Mouse (Mus musculus) stomach, postnatal 0 days (tissue): ENCODE data around the gene Rbpms2. TPM values are rescaled to one million over a fixed set of nuclear protein-coding genes. Genes with fewer than 3 reads are reported as not detected.
"Not testable (repeated sequence)": the region's sequence is repeated elsewhere in the genome, so short reads cannot be mapped to it uniquely, and the experiment has no call there.

Source experiments
- ATAC-seq: fragments of 200-750 bp; cut with Nextera tagmentation; 2 replicates; pipeline ENCODE4 v1.8.0; 2017; ENCODE audit not compliant: low FRiP score, low TSS enrichment
- DNase-seq: peaks from one replicate; pipeline ENCODE4 v3.0.0-alpha.2; 2016; ENCODE audit warnings: low spot score
- H3K27ac ChIP-seq: fragments of 300-500 bp; sonication (generic); replicated peaks from 2 replicates; pipeline ENCODE4 v1.5.1; 2014; ENCODE audit warnings: mild to moderate bottlenecking, control low read depth
- H3K27me3 ChIP-seq: fragments of 300-500 bp; sonication (generic); 2 replicates; pipeline ENCODE4 v1.6.1; 2014; ENCODE audit warnings: low read length; ENCODE audit not compliant: control insufficient read depth, insufficient read depth
- H3K36me3 ChIP-seq: fragments of 300-500 bp; sonication (generic); 2 replicates; pipeline ENCODE4 v1.6.1; 2014; ENCODE audit warnings: low read length, mixed read lengths; ENCODE audit not compliant: control insufficient read depth, insufficient read depth
- H3K4me1 ChIP-seq: fragments of 300-500 bp; sonication (generic); replicated peaks from 2 replicates; pipeline ENCODE4 v1.6.1; 2014; ENCODE audit warnings: antibody characterized with exemption; ENCODE audit not compliant: control insufficient read depth, insufficient read depth
- H3K4me2 ChIP-seq: fragments of 300-500 bp; sonication (generic); replicated peaks from 2 replicates; pipeline ENCODE4 v1.6.1; 2014; ENCODE audit warnings: low read depth, mild to moderate bottlenecking, control low read depth, moderate library complexity
- H3K4me3 ChIP-seq: fragments of 300-500 bp; sonication (generic); 2 replicates; pipeline ENCODE4 v1.5.1; 2014; ENCODE audit warnings: low read depth, low read length, control low read depth
- H3K9ac ChIP-seq: fragments of 300-500 bp; sonication (generic); 2 replicates; pipeline ENCODE4 v1.6.1; 2014; ENCODE audit warnings: mild to moderate bottlenecking, low read length, control low read depth, mixed read lengths
- H3K9me3 ChIP-seq: fragments of 300-500 bp; sonication (generic); 2 replicates; pipeline ENCODE4 v1.6.1; 2016; ENCODE audit warnings: low read length; ENCODE audit not compliant: control insufficient read depth
- CTCF ChIP-seq: IDR thresholded peaks from 2 replicates; pipeline ENCODE4 v1.5.1; 2016; ENCODE audit warnings: antibody characterized with exemption, low read depth, mild to moderate bottlenecking, moderate library complexity
- EP300 ChIP-seq: optimal IDR thresholded peaks from 2 replicates; pipeline ENCODE3; 2016; ENCODE audit warnings: antibody characterized with exemption
- WGBS: fragments of 180-500 bp; shearing (Covaris S2); extraction: QIAGEN DNeasy Blood & Tissue Kit; methylation state at CpG from one replicate; pipeline ENCODE4 v1.1.7; 2014; 5-methylcytosine and 5-hydroxymethylcytosine counted together
- polyA plus RNA-seq: library from polyadenylated mRNA; unstranded; fragments of >200 nt; fragmentation: Nextera tagmentation; extraction: Ambion mirVana; gene quantifications from 2 replicates; pipeline ENCODE4 v1.2.1, GENCODE M21; 2015

Gene Rbpms2
- polyA plus RNA-seq, 1 experiment from 2014 or later = 19.9 TPM

DNA sequence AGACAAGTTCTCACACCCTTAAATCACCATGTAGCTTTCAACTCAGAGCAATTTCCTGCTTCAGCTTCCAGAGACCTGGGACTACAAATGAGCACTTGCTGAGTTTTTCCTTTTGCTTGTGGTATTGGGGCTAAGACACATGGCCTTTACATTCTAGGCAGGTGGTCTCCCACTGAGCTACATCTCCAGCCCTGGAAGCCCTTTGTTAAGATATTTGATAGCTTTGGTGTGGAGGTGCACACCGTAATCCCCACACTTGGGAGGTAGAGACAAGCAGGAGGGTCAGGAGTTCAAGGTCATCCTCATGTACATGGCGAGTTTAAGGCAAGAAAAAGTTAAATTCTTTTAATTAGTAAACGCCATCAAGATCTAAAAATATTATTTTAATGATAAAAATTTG, 52.7 kb downstream of the Rbpms2 start:
- peaks cover 12% of the 10 kb centered on the region; the same call in 1 of the 2 replicates for H3K4me1 ChIP-seq
- H3K27ac ChIP-seq = no peak overlapping the region
- ATAC-seq (no peak), DNase-seq (no peak)
- no peak overlapping the region for H3K9ac ChIP-seq
- H3K4me2 ChIP-seq = no peak overlapping the region
- no peak for TF ChIP-seq CTCF
- TF ChIP-seq EP300 = no peak
- H3K9me3 ChIP-seq = no peaks in the 10 kb centered on the region
- 83% methylated on average over 3 of the region's 3 CpGs for WGBS
- no peaks in the 10 kb centered on the region for H3K27me3 ChIP-seq
- no peaks in the 10 kb centered on the region; the same call in 1 of the 2 replicates for H3K36me3 ChIP-seq
- no peak overlapping the region for H3K4me3 ChIP-seq

DNA sequence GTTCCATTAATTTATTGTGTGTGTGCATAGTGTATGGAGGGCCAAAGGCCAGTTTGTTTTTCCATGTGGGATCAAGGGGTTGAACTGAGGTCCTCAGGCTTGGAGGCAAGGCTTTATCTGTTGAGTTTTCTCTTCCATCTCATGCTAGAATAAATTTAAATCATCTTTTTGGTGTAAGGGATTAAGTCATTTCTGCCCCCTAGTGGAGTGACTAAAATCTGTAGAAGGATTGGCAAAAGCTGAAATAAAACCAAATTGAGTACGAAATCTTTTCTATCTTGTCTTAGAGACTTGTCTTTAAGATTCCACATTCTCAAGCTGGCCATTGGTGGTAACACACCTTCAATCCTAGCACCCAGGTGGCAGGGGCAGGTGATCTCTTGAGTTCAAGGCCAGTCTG, 53.5 kb downstream of the Rbpms2 start:
- H3K9me3 ChIP-seq = no peaks in the 10 kb centered on the region
- DNase-seq (no peak), ATAC-seq (no peak)
- peaks cover 9% of the 10 kb centered on the region; the same call in 1 of the 2 replicates for H3K4me1 ChIP-seq
- H3K4me2 ChIP-seq = no peak overlapping the region
- peak; percentile 74 for TF ChIP-seq CTCF
- no peak for TF ChIP-seq EP300
- H3K4me3 ChIP-seq = no peak overlapping the region
- H3K9ac ChIP-seq = no peak overlapping the region
- 68% methylated on average over 1 of the region's 1 CpGs for WGBS
- H3K27ac ChIP-seq = no peak overlapping the region
- H3K27me3 ChIP-seq = no peaks in the 10 kb centered on the region
- H3K36me3 ChIP-seq = peaks cover under 1% of the 10 kb centered on the region

DNA sequence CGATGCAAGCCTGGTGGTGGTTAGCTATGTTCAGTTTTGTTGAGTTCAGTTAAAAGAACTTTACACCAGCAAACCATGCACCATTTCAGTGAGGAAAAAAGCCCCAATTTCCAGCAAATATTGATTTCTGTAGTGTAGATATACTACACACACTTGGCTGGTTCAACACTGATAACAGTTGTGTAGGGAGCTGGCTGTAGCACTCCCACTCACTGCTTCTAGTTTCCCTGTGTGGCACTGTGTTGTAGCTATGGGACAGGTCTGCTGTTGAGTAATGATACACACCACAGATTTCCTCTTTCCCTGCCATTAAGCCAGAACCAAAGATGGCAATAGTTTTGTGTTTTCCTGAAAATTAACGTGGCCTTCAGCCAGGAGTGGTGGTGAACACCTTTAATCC, 55.3 kb downstream of the Rbpms2 start:
- ATAC-seq (no peak), DNase-seq (no peak)
- WGBS = 85% methylated on average over 2 of the region's 2 CpGs
- Histone ChIP-seq H3K27me3 (no peaks in the 10 kb centered on the region), H3K4me2 (no peak overlapping the region), H3K9me3 (no peaks in the 10 kb centered on the region), H3K27ac (no peak overlapping the region), H3K4me3 (no peak overlapping the region), H3K36me3 (peaks cover 6% of the 10 kb centered on the region), H3K9ac (no peak overlapping the region), H3K4me1 (0 out of 2 replicates have a peak, but pooled peaks cover 3% of the 10 kb centered on the region)
- TF ChIP-seq CTCF = no peak
- TF ChIP-seq EP300 = no peak

DNA sequence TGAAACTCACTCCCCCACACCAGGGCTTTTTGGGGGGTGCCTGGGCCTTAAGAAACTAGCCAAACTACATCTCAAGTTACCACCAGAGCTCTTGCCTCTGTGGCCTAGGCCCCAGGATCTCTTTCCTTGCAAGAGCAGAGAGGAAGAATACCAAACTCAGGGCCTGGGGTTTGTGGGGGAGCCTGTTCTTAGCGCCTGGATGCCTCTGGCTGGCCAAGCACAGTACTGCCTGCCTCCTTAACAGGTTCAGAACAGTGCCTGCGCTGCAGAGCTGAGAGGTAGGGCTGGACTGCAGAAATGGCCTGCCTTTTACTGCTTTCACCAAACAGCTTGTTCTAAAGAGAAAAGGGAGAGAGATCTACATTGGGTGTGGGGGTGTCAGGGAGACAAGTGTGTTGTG, 60.4 kb downstream of the Rbpms2 start:
- peaks cover 17% of the 10 kb centered on the region for H3K36me3 ChIP-seq
- not testable (repeated sequence) for H3K4me3 ChIP-seq, DNase-seq, ATAC-seq, H3K27me3 ChIP-seq, H3K9ac ChIP-seq, H3K9me3 ChIP-seq, H3K27ac ChIP-seq, H3K4me2 ChIP-seq, H3K4me1 ChIP-seq
- 89% methylated on average over 1 of the region's 2 CpGs for WGBS

DNA sequence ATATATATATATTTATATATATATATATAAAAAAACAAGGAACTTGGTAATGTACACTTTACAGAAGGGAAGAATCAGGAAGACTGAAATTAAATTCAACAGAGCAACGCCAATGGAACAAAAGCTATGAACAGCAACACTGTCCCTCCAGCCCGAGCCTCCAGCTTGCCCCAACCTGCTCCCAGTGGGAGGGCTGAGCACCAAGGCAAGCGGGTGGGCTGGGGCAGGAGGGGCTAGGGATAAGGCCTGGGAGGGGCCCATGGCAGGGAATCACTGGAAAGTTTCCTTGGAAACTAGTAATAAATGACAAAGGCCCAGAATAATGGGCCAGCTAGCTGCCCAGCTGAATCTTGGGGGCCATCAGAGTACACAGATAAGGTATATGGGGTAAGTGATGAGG, 63.0 kb downstream of the Rbpms2 start:
- Histone ChIP-seq H3K9me3 (no peaks in the 10 kb centered on the region), H3K4me2 (no peak overlapping the region), H3K36me3 (peaks cover 26% of the 10 kb centered on the region), H3K4me3 (no peak overlapping the region), H3K4me1 (no peaks in the 10 kb centered on the region), H3K27ac (peak overlapping the region; percentile 30; the same call in 1 of the 2 replicates), H3K27me3 (no peaks in the 10 kb centered on the region), H3K9ac (no peak overlapping the region)
- WGBS = 38% methylated on average over 3 of the region's 3 CpGs
- ATAC-seq = no peak
- DNase-seq = no peak
- no peak for TF ChIP-seq EP300
- TF ChIP-seq CTCF = no peak

DNA sequence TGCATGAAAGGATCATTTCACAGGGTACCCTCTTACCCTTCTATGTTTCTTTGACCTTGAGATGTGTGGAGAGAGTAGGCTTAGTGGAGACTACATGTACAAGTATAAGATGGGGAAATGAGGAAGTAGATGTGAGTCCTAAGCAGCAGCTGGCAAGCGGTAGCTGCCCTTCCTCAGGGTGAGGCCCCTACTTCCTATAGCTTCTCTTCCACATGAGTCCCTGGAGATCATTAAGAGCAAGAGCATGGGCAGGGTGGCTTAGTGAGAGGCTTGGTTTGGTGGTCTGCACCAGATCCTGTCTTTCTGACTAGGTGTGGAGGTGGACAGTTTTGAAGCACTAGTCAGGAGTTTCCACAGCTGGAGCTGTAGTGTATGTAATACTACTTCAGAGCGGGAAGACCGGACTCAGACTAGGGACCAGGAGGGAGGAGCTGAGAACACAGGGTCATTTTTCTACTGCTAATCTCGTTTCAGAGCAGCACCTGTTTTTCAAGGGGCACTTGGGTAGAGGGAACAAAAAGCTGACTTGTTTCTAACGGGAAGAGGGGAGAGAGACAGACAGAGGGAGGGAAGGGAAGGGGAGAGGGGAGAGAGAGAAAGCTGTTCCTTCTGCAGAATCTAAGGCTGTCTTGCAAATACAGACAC, 63.6 kb downstream of the Rbpms2 start:
- TF ChIP-seq EP300 = no peak
- no peak for TF ChIP-seq CTCF
- Histone ChIP-seq H3K36me3 (peaks cover 25% of the 10 kb centered on the region), H3K27ac (peak overlapping the region; percentile 30; the same call in 1 of the 2 replicates)

More for the DNA sequence above, 63.6 kb downstream of the Rbpms2 start:
- no peak for ATAC-seq
- Histone ChIP-seq H3K9me3 (no peaks in the 10 kb centered on the region), H3K4me3 (no peak overlapping the region), H3K27me3 (no peaks in the 10 kb centered on the region), H3K4me1 (no peaks in the 10 kb centered on the region), H3K9ac (no peak overlapping the region), H3K4me2 (no peak overlapping the region)
- DNase-seq = no peak
- 36% methylated on average over 5 of the region's 5 CpGs for WGBS
